9 mouse cellular contexts compared by ENCODE assay signal in the genomic region with DNA sequence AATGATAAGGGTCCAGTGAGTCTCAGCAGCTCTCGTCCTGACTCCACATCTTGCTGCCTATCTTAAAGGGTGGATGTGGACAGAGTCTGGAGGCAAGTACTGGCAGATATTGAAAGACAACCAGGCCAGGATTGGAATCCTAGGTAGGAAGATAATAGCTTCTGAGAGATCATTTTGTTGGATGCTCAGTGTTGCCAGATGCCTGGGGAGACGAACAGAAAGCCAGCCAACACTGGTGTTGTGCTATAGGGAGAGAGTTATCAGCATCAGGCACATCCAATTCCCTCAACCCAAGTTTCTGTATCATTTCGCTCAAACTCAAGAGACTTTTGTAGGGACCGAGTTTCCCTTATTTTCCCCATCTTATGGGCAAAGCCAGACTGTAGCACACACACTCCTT.
A peak's percentile ranks its signal among the peaks of the same experiment; 100 is the strongest.
DNase-seq lines count a peak whose midpoint lies in the region; ATAC-seq lines count a peak whose summit lies in the region.
"Had no signal": no experiment of that assay in that cellular context is flagged by ENCODE, and none has a peak within 500 bp of the region (broad histone marks: within the 10 kb centered on the region; RNA-seq: fewer than 3 reads in every experiment).

No protein-coding gene starts in this region.

- no peaks in the 10 kb centered on the region for H3K9me3 ChIP-seq in neural tube, embryonic 11.5 days (ENCODE audit: control insufficient read depth, low read length)
- H3K9me3 ChIP-seq in limb, embryonic 12.5 days = no peaks in the 10 kb centered on the region
- no peaks in the 10 kb centered on the region for H3K9me3 ChIP-seq in stomach, embryonic 16.5 days (replicated peaks; ENCODE audit: control insufficient read depth, low read length)
- H3K9me3 ChIP-seq: liver, embryonic 15.5 days had no signal

- peak overlapping the region; percentile 27 for H3K4me3 ChIP-seq in neural tube, embryonic 11.5 days (ENCODE audit: low read depth, low read length)
- peak overlapping the region; percentile 64 for H3K4me3 ChIP-seq in limb, embryonic 12.5 days (replicated peaks)
- peak overlapping the region; percentile 48 for H3K4me3 ChIP-seq in stomach, embryonic 16.5 days (replicated peaks; ENCODE audit: low read length)
- H3K4me3 ChIP-seq: liver, embryonic 15.5 days had no signal

- peaks cover 45% of the 10 kb centered on the region for H3K4me1 ChIP-seq in neural tube, embryonic 11.5 days (ENCODE audit: control insufficient read depth, insufficient read depth, low read length)
- H3K4me1 ChIP-seq in limb, embryonic 12.5 days (replicated peaks) = peaks cover 87% of the 10 kb centered on the region
- H3K4me1 ChIP-seq in stomach, embryonic 16.5 days (ENCODE audit: control insufficient read depth, insufficient read depth, low read length) = peaks cover 48% of the 10 kb centered on the region

- H3K27ac ChIP-seq in neural tube, embryonic 11.5 days (ENCODE audit: low read depth, low read length) = no peak overlapping the region
- peak overlapping the region; percentile 97 for H3K27ac ChIP-seq in limb, embryonic 12.5 days
- peak overlapping the region; percentile 87 for H3K27ac ChIP-seq in stomach, embryonic 16.5 days (ENCODE audit: low read length)
- H3K27ac ChIP-seq: liver, embryonic 15.5 days had no signal

- no peaks in the 10 kb centered on the region for H3K27me3 ChIP-seq in neural tube, embryonic 11.5 days (ENCODE audit: control insufficient read depth, insufficient read depth, low read length)
- H3K27me3 ChIP-seq in limb, embryonic 12.5 days = no peaks in the 10 kb centered on the region
- no peaks in the 10 kb centered on the region for H3K27me3 ChIP-seq in stomach, embryonic 16.5 days (ENCODE audit: control insufficient read depth, insufficient read depth, low read length)
- H3K27me3 ChIP-seq: liver, embryonic 15.5 days had no signal

- H3K36me3 ChIP-seq in neural tube, embryonic 11.5 days (ENCODE audit: control insufficient read depth, insufficient read depth, low read length) = no peaks in the 10 kb centered on the region
- H3K36me3 ChIP-seq in limb, embryonic 12.5 days = peaks cover 8% of the 10 kb centered on the region; the same call in 1 of the 2 replicates
- H3K36me3 ChIP-seq in stomach, embryonic 16.5 days (ENCODE audit: control insufficient read depth, insufficient read depth, low read length) = no peaks in the 10 kb centered on the region
- H3K36me3 ChIP-seq: liver, embryonic 15.5 days had no signal

- H3K4me2 ChIP-seq in neural tube, embryonic 11.5 days (ENCODE audit: low read depth) = peak overlapping the region; percentile 13
- peak overlapping the region; percentile 68 for H3K4me2 ChIP-seq in limb, embryonic 12.5 days
- peak overlapping the region; percentile 46 for H3K4me2 ChIP-seq in stomach, embryonic 16.5 days (ENCODE audit: low read depth, low read length)
- H3K4me2 ChIP-seq: liver, embryonic 15.5 days had no signal

- 75% methylated on average over 4 of the region's 4 CpGs for WGBS in neural tube, embryonic 11.5 days
- 39% methylated on average over 4 of the region's 4 CpGs for WGBS in limb, embryonic 12.5 days
- 65% methylated on average over 4 of the region's 4 CpGs for WGBS in stomach, embryonic 16.5 days

- ATAC-seq in neural tube, embryonic 11.5 days (ENCODE audit: insufficient read depth, low FRiP score, low TSS enrichment) = no peak
- ATAC-seq in limb, embryonic 12.5 days (ENCODE audit: insufficient number of reproducible peaks, insufficient read depth, low FRiP score, low TSS enrichment, low read depth) = no peak
- no peak for ATAC-seq in stomach, embryonic 16.5 days (ENCODE audit: insufficient read depth, low FRiP score)

- DNase-seq in cerebellum, adult 11-12 months = peak; percentile 58
- no peak for DNase-seq in cerebellum, postnatal 4 days (ENCODE audit: low spot score in 2 of 2)
- no peak for DNase-seq in neural tube, embryonic 11.5 days (ENCODE audit: low spot score)
- DNase-seq in neural tube, embryonic 10.5 days (ENCODE audit: extremely low spot score, low spot score) = no peak
- DNase-seq in spleen, adult 12 weeks (ENCODE audit: low spot score) = no peak
- DNase-seq in B cell, adult 2 months = no peak

- H3K9ac ChIP-seq in neural tube, embryonic 11.5 days (ENCODE audit: low read length) = no peak overlapping the region
- peak overlapping the region; percentile 87 for H3K9ac ChIP-seq in limb, embryonic 12.5 days (replicated peaks)
- H3K9ac ChIP-seq in stomach, embryonic 16.5 days (ENCODE audit: low read length) = peak overlapping the region; percentile 61
- H3K9ac ChIP-seq: liver, embryonic 15.5 days had no signal

Comparison
In these comparisons a context has a peak if more than half of its experiments do, and no peak if none do; other contexts are left out.
1. H3K4me2 ChIP-seq: peak in every context shown above with its lines; median percentile 68 in limb, embryonic 12.5 days; 46 in stomach, embryonic 16.5 days; 13 in neural tube, embryonic 11.5 days.